Mouse (Mus musculus) ES-CJ7 (cell line): ENCODE results near the gene Cyp2c65.

Source experiments
- DNase-seq: peaks from one replicate; pipeline ENCODE4 v3.0.0; 2011; ENCODE audit warnings: low read depth, low spot score

Gene Cyp2c65

GRCm38 (mm10) chr19:39060719-39061118 is at the start of gene Cyp2c65:
Cyp2c65 (plus strand) TSS chr19:39061015.
- no peak for DNase-seq

GRCm38 (mm10) chr19:39057928-39058327 is 2.9 kb upstream of the Cyp2c65 start:
- DNase-seq, result no peak

GRCm38 (mm10) chr19:39098779-39099178 is 38.0 kb downstream of the Cyp2c65 start:
- peak; percentile 21 for DNase-seq

- DNase-seq, result no peak
Measured at GRCm38 (mm10) chr19:39113644-39114043, 52.8 kb downstream of the Cyp2c65 start, which contains the start of gene Cyp2c66. Cyp2c66 (plus strand) TSS chr19:39113898.
